Mouse (Mus musculus) midbrain, embryonic 14.5 days (tissue): Measurements from ENCODE around the gene Zfp687. TPM values are rescaled to one million over a fixed set of nuclear protein-coding genes. Genes with fewer than 3 reads are reported as not detected.
A peak's percentile ranks its signal among the peaks of the same experiment; 100 is the strongest.

ENCODE experiments used
- ATAC-seq: fragments of 200-750 bp; cut with Nextera tagmentation; 2 replicates; pipeline ENCODE4 v1.8.0; 2017; ENCODE audit warnings: moderate number of reproducible peaks, moderate library complexity; ENCODE audit not compliant: low FRiP score, low TSS enrichment
- DNase-seq: peaks from one replicate; pipeline ENCODE4 v3.0.0-alpha.2; 2015
- H3K27ac ChIP-seq: fragments of 300-500 bp; sonication (generic); replicated peaks from 2 replicates; pipeline ENCODE4 v1.5.1; 2014; ENCODE audit warnings: mild to moderate bottlenecking, low read depth, low read length, moderate library complexity
- H3K27me3 ChIP-seq: fragments of 300-500 bp; sonication (generic); 2 replicates; pipeline ENCODE4 v1.6.1; 2014; ENCODE audit warnings: low read length, control low read depth, mixed read lengths; ENCODE audit not compliant: control insufficient read depth, insufficient read depth
- H3K36me3 ChIP-seq: fragments of 300-500 bp; sonication (generic); 2 replicates; pipeline ENCODE4 v1.6.1; 2014; ENCODE audit warnings: low read length, control low read depth; ENCODE audit not compliant: control insufficient read depth, insufficient read depth
- H3K4me1 ChIP-seq: fragments of 300-500 bp; sonication (generic); 2 replicates; pipeline ENCODE4 v1.6.1; 2014; ENCODE audit warnings: mild to moderate bottlenecking, antibody characterized with exemption, low read length, control low read depth; ENCODE audit not compliant: control insufficient read depth, insufficient read depth
- H3K4me2 ChIP-seq: fragments of 300-500 bp; sonication (generic); 2 replicates; pipeline ENCODE4 v1.6.1; 2014; ENCODE audit warnings: mild to moderate bottlenecking, low read length, moderate library complexity
- H3K4me3 ChIP-seq: fragments of 300-500 bp; sonication (generic); replicated peaks from 2 replicates; pipeline ENCODE4 v1.5.1; 2014; ENCODE audit warnings: low read depth, low read length
- H3K9ac ChIP-seq: fragments of 300-500 bp; sonication (generic); replicated peaks from 2 replicates; pipeline ENCODE4 v1.6.1; 2014; ENCODE audit warnings: mild to moderate bottlenecking, low read length, moderate library complexity
- H3K9me3 ChIP-seq: fragments of 300-500 bp; sonication (generic); 2 replicates; pipeline ENCODE4 v1.6.1; 2016; ENCODE audit warnings: low read length, control low read depth, mixed read lengths; ENCODE audit not compliant: control insufficient read depth
- WGBS: fragments of 180-500 bp; shearing (Covaris S2); extraction: QIAGEN DNeasy Blood & Tissue Kit; methylation state at CpG from one replicate; pipeline ENCODE4 v1.1.7; 2014; 5-methylcytosine and 5-hydroxymethylcytosine counted together
- polyA plus RNA-seq: library from polyadenylated mRNA; unstranded; fragments of >200 nt; fragmentation: Nextera tagmentation; extraction: Ambion mirVana; gene quantifications from 2 replicates; pipeline ENCODE4 v1.2.1, GENCODE M21; 2014

The Zfp687 gene
- polyA plus RNA-seq, 1 experiment from 2014 or later = 30.0 TPM

- Histone ChIP-seq H3K27me3 (no peaks in the 10 kb centered on the region), H3K27ac (no peak overlapping the region), H3K4me3 (no peak overlapping the region), H3K4me2 (no peak overlapping the region), H3K9me3 (no peaks in the 10 kb centered on the region), H3K9ac (no peak overlapping the region), H3K36me3 (peaks cover 35% of the 10 kb centered on the region), H3K4me1 (no peaks in the 10 kb centered on the region)
- no peak for DNase-seq
- WGBS = 56% methylated on average over 9 of the region's 9 CpGs
- no peak for ATAC-seq
These were observed 26.0 kb downstream of the Zfp687 start for GRCm38 (mm10) chr3:94989159-94989761.

- DNase-seq = no peak
- Histone ChIP-seq H3K9me3 (no peaks in the 10 kb centered on the region), H3K4me3 (no peak overlapping the region), H3K27me3 (no peaks in the 10 kb centered on the region), H3K9ac (no peak overlapping the region), H3K27ac (no peak overlapping the region), H3K4me2 (no peak overlapping the region), H3K4me1 (no peaks in the 10 kb centered on the region), H3K36me3 (peaks cover 26% of the 10 kb centered on the region)
- no peak for ATAC-seq
These were observed 27.7 kb downstream of the Zfp687 start for GRCm38 (mm10) chr3:94987578-94987977.

- H3K27me3 ChIP-seq = no peaks in the 10 kb centered on the region
- 100% methylated on average over 2 of the region's 2 CpGs for WGBS
- no peak for DNase-seq
- no peak overlapping the region for H3K9ac ChIP-seq
- H3K27ac ChIP-seq = no peak overlapping the region
- peaks cover 35% of the 10 kb centered on the region for H3K36me3 ChIP-seq
- H3K9me3 ChIP-seq = no peaks in the 10 kb centered on the region
- H3K4me3 ChIP-seq = no peak overlapping the region
- no peak for ATAC-seq
- H3K4me2 ChIP-seq = no peak overlapping the region
- H3K4me1 ChIP-seq = no peaks in the 10 kb centered on the region
These were observed 29.7 kb downstream of the Zfp687 start for GRCm38 (mm10) chr3:94985513-94985912.

- Histone ChIP-seq H3K4me1 (no peaks in the 10 kb centered on the region), H3K9ac (no peak overlapping the region), H3K27ac (no peak overlapping the region), H3K36me3 (peaks cover 39% of the 10 kb centered on the region), H3K4me2 (no peak overlapping the region), H3K9me3 (no peaks in the 10 kb centered on the region), H3K27me3 (no peaks in the 10 kb centered on the region), H3K4me3 (no peak overlapping the region)
- DNase-seq (no peak), ATAC-seq (no peak)
- 90% methylated on average over 11 of the region's 11 CpGs for WGBS
These were observed 30.9 kb downstream of the Zfp687 start for GRCm38 (mm10) chr3:94984312-94984711.

- ATAC-seq (peak; percentile 92), DNase-seq (peak; percentile 97)
- WGBS = under 1% methylated on average over 57 of the region's 57 CpGs
- Histone ChIP-seq H3K27me3 (no peaks in the 10 kb centered on the region), H3K4me1 (peaks cover 18% of the 10 kb centered on the region), H3K9ac (peak within 1 kb of the TSS; percentile 92), H3K4me3 (peak within 1 kb of the TSS; percentile 91), H3K36me3 (peaks cover 11% of the 10 kb centered on the region; the same call in 1 of the 2 replicates), H3K4me2 (peak within 1 kb of the TSS; percentile 77), H3K27ac (peak within 1 kb of the TSS; percentile 89), H3K9me3 (no peaks in the 10 kb centered on the region)
These were observed 40.5 kb downstream of the Zfp687 start, which contains the start of gene Pi4kb for GRCm38 (mm10) chr3:94974528-94975422. Gene Pi4kb (plus strand): TSS chr3:94974731.

- 20% methylated on average over 9 of the region's 9 CpGs for WGBS
- Histone ChIP-seq H3K36me3 (peaks cover 8% of the 10 kb centered on the region; the same call in 1 of the 2 replicates), H3K9me3 (no peaks in the 10 kb centered on the region), H3K9ac (peak overlapping the region; percentile 92), H3K4me1 (peaks cover 18% of the 10 kb centered on the region), H3K27ac (peak overlapping the region; percentile 89; the same call in 1 of the 2 replicates), H3K27me3 (no peaks in the 10 kb centered on the region), H3K4me2 (peak overlapping the region; percentile 77), H3K4me3 (peak overlapping the region; percentile 91)
- ATAC-seq = peak; percentile 7; the same call in 1 of the 2 replicates
- no peak for DNase-seq
These were observed 41.2 kb downstream of the Zfp687 start for GRCm38 (mm10) chr3:94974026-94974527.

GRCm38 (mm10) chr3:94973620-94974019, 41.6 kb downstream of the Zfp687 start:
- Histone ChIP-seq H3K9me3 (no peaks in the 10 kb centered on the region), H3K9ac (no peak overlapping the region), H3K36me3 (peaks cover 6% of the 10 kb centered on the region; the same call in 1 of the 2 replicates), H3K4me3 (0 out of 2 replicates have a peak overlapping the region, but pooled peaks have one; percentile 91), H3K27me3 (no peaks in the 10 kb centered on the region), H3K27ac (no peak overlapping the region), H3K4me1 (peaks cover 18% of the 10 kb centered on the region), H3K4me2 (peak overlapping the region; percentile 77)
- DNase-seq (no peak), ATAC-seq (no peak)
- WGBS = 84% methylated on average over 5 of the region's 5 CpGs

GRCm38 (mm10) chr3:94972552-94972951, 42.7 kb downstream of the Zfp687 start:
- Histone ChIP-seq H3K4me3 (no peak overlapping the region), H3K4me1 (peaks cover 18% of the 10 kb centered on the region), H3K9me3 (no peaks in the 10 kb centered on the region), H3K9ac (no peak overlapping the region), H3K36me3 (peaks cover 5% of the 10 kb centered on the region; the same call in 1 of the 2 replicates), H3K4me2 (no peak overlapping the region), H3K27me3 (no peaks in the 10 kb centered on the region), H3K27ac (no peak overlapping the region)
- ATAC-seq (no peak), DNase-seq (no peak)
- 87% methylated on average over 3 of the region's 3 CpGs for WGBS
